Mouse (Mus musculus) ES-Bruce4 (cell line): ENCODE data around the gene Srsf2. TPM values are rescaled to one million over a fixed set of nuclear protein-coding genes. Genes with fewer than 3 reads are reported as not detected.

Experiments
- H3K27ac ChIP-seq: 2 replicates; pipeline ENCODE4 v1.5.1; 2012; ENCODE audit warnings: low read length, inconsistent platforms; ENCODE audit not compliant: insufficient read depth
- H3K27me3 ChIP-seq: 2 replicates; pipeline ENCODE4 v1.6.1; 2012; ENCODE audit warnings: mild to moderate bottlenecking, low read length, inconsistent platforms; ENCODE audit not compliant: control insufficient read depth, poor library complexity, insufficient read depth, severe bottlenecking
- H3K36me3 ChIP-seq: 2 replicates; pipeline ENCODE4 v1.6.1; 2012; ENCODE audit warnings: inconsistent platforms, mild to moderate bottlenecking, low read length, moderate library complexity; ENCODE audit not compliant: control insufficient read depth, poor library complexity, insufficient read depth, severe bottlenecking
- H3K4me1 ChIP-seq: one replicate; pipeline ENCODE4 v1.8.1; 2011; ENCODE audit warnings: low read length; ENCODE audit not compliant: control insufficient read depth, insufficient read depth
- H3K4me3 ChIP-seq: 2 replicates; pipeline ENCODE4 v1.5.1; 2011; ENCODE audit warnings: low read depth, mild to moderate bottlenecking, low read length
- H3K9ac ChIP-seq: 2 replicates; pipeline ENCODE4 v1.6.1; 2012; ENCODE audit warnings: low read depth, mild to moderate bottlenecking, inconsistent platforms; ENCODE audit not compliant: poor library complexity, severe bottlenecking
- H3K9me3 ChIP-seq: replicated peaks from 2 replicates; pipeline ENCODE4 v1.6.1; 2012; ENCODE audit warnings: mild to moderate bottlenecking, low read length, inconsistent platforms; ENCODE audit not compliant: control insufficient read depth, poor library complexity, insufficient read depth, severe bottlenecking
- CTCF ChIP-seq: IDR thresholded peaks from one replicate; pipeline ENCODE4 v1.8.1; 2011; ENCODE audit warnings: low read depth, low read length
- EP300 ChIP-seq: IDR thresholded peaks from 2 replicates; pipeline ENCODE4 v1.6.1; 2011; ENCODE audit warnings: low read depth, low read length; ENCODE audit not compliant: insufficient read depth
- POLR2A ChIP-seq: IDR thresholded peaks from one replicate; pipeline ENCODE4 v1.8.1; 2011; ENCODE audit warnings: low read length; ENCODE audit not compliant: insufficient read depth
- polyA plus RNA-seq: library from polyadenylated mRNA; stranded (reverse); fragments of >200 nt; gene quantifications from 2 replicates; pipeline ENCODE4 v1.2.4, GENCODE M21; 2011; ENCODE audit warnings: low read depth; ENCODE audit not compliant: missing spikeins, insufficient read depth, insufficient read length

Srsf2 gene
- polyA plus RNA-seq, 1 experiment, result 414 TPM

GRCm38 (mm10) chr11:116839601-116840000, 13.3 kb downstream of the Srsf2 start:
- Histone ChIP-seq H3K27ac (no peak overlapping the region), H3K27me3 (no peaks in the 10 kb centered on the region), H3K36me3 (peaks cover 43% of the 10 kb centered on the region), H3K9me3 (no peaks in the 10 kb centered on the region), H3K4me3 (no peak overlapping the region), H3K9ac (no peak overlapping the region), H3K4me1 (peaks cover 6% of the 10 kb centered on the region)
- no peak for TF ChIP-seq POLR2A
- TF ChIP-seq EP300, result no peak
- no peak for TF ChIP-seq CTCF

GRCm38 (mm10) chr11:116838936-116839335, 14.0 kb downstream of the Srsf2 start:
- Histone ChIP-seq H3K27ac (no peak overlapping the region), H3K9ac (no peak overlapping the region), H3K36me3 (peaks cover 43% of the 10 kb centered on the region), H3K4me1 (peaks cover 6% of the 10 kb centered on the region), H3K9me3 (no peaks in the 10 kb centered on the region), H3K27me3 (no peaks in the 10 kb centered on the region), H3K4me3 (no peak overlapping the region)
- TF ChIP-seq EP300 (no peak), CTCF (no peak), POLR2A (no peak)

- H3K4me1 ChIP-seq, result peaks cover 9% of the 10 kb centered on the region
- H3K4me3 ChIP-seq, result no peak overlapping the region
- TF ChIP-seq CTCF, result peak; percentile 58
- no peak for TF ChIP-seq EP300
- no peak overlapping the region for H3K27ac ChIP-seq
- no peaks in the 10 kb centered on the region for H3K9me3 ChIP-seq
- no peaks in the 10 kb centered on the region for H3K27me3 ChIP-seq
- peaks cover 43% of the 10 kb centered on the region for H3K36me3 ChIP-seq
- H3K9ac ChIP-seq, result no peak overlapping the region
Observed at GRCm38 (mm10) chr11:116837441-116837840, 15.5 kb downstream of the Srsf2 start.

- H3K9ac ChIP-seq, result no peak overlapping the region
- TF ChIP-seq EP300, result no peak
- TF ChIP-seq POLR2A, result no peak
- no peak for TF ChIP-seq CTCF
- H3K36me3 ChIP-seq, result peaks cover 41% of the 10 kb centered on the region
- no peaks in the 10 kb centered on the region for H3K9me3 ChIP-seq
- H3K4me1 ChIP-seq, result peaks cover 9% of the 10 kb centered on the region
- H3K27ac ChIP-seq, result no peak overlapping the region
- H3K27me3 ChIP-seq, result no peaks in the 10 kb centered on the region
- H3K4me3 ChIP-seq, result no peak overlapping the region
Observed at GRCm38 (mm10) chr11:116836283-116836682, 16.6 kb downstream of the Srsf2 start.

GRCm38 (mm10) chr11:116834954-116835353, 17.9 kb downstream of the Srsf2 start:
- Histone ChIP-seq H3K4me3 (no peak overlapping the region), H3K27ac (peak overlapping the region; percentile 15; the same call in 1 of the 2 replicates), H3K9me3 (no peaks in the 10 kb centered on the region), H3K9ac (no peak overlapping the region), H3K27me3 (no peaks in the 10 kb centered on the region), H3K36me3 (peaks cover 29% of the 10 kb centered on the region), H3K4me1 (peaks cover 6% of the 10 kb centered on the region)
- no peak for TF ChIP-seq EP300

- Histone ChIP-seq H3K9ac (no peak overlapping the region), H3K4me1 (peaks cover 6% of the 10 kb centered on the region), H3K36me3 (peaks cover 8% of the 10 kb centered on the region), H3K27ac (no peak overlapping the region), H3K4me3 (no peak overlapping the region), H3K9me3 (no peaks in the 10 kb centered on the region), H3K27me3 (no peaks in the 10 kb centered on the region)
- TF ChIP-seq POLR2A (no peak), EP300 (no peak), CTCF (no peak)
Observed at GRCm38 (mm10) chr11:116832172-116832685, 20.7 kb downstream of the Srsf2 start.
